ENCODE assay signal across 10 mouse cellular contexts in genomic region chr9:31253866-31254696, GRCm38 (mm10). TPM values are rescaled to one million over a fixed set of nuclear protein-coding genes. Genes with fewer than 3 reads are reported as not detected.
A peak's percentile ranks its signal among the peaks of the same experiment; 100 is the strongest.
DNase-seq lines count a peak whose midpoint lies in the region; ATAC-seq lines count a peak whose summit lies in the region.
"Had no signal": no experiment of that assay in that cellular context is flagged by ENCODE, and none has a peak within 500 bp of the region (broad histone marks: within the 10 kb centered on the region; RNA-seq: fewer than 3 reads in every experiment).

No protein-coding gene starts in this region.

- WGBS in kidney, embryonic 16.5 days, result 66% methylated on average over 11 of the region's 11 CpGs
- 64% methylated on average over 11 of the region's 11 CpGs for WGBS in heart, embryonic 11.5 days (ENCODE audit: insufficient replicate concordance)
- 47% methylated on average over 11 of the region's 11 CpGs for WGBS in lung, embryonic 15.5 days

- ATAC-seq in kidney, embryonic 16.5 days (ENCODE audit: low FRiP score, low TSS enrichment), result no peak
- peak; percentile 50; the same call in 1 of the 2 replicates for ATAC-seq in heart, embryonic 11.5 days (replicated peaks; ENCODE audit: insufficient number of reproducible peaks, low FRiP score, low TSS enrichment)
- peak; percentile 40; the same call in 1 of the 2 replicates for ATAC-seq in lung, embryonic 15.5 days (ENCODE audit: borderline replicate concordance, extremely low read depth, low FRiP score, low TSS enrichment)
- no peak for ATAC-seq in monocyte, adult 5-6 weeks (replicated peaks; ENCODE audit: insufficient number of reproducible peaks, low FRiP score, low TSS enrichment, poor library complexity, severe bottlenecking)

- DNase-seq in kidney, adult 11 months, result no peak
- DNase-seq in MEL-GATA-1-ER (ENCODE audit: extremely low read depth, low read depth), result peak; percentile 29
- no peak for DNase-seq in layer of hippocampus, postnatal 10 days (ENCODE audit: low spot score in 2 of 2)
- DNase-seq in layer of hippocampus, adult 9-11 months, result no peak
- DNase-seq: right cerebral cortex, adult 18-20 months had no signal

- H3K4me1 ChIP-seq in kidney, embryonic 16.5 days (ENCODE audit: insufficient read depth, low read length), result 0 out of 2 replicates have a peak, but pooled peaks cover 8% of the 10 kb centered on the region
- H3K4me1 ChIP-seq in heart, embryonic 11.5 days (ENCODE audit: control insufficient read depth, insufficient read depth, low read length), result peaks cover 5% of the 10 kb centered on the region; the same call in 1 of the 2 replicates
- peaks cover 13% of the 10 kb centered on the region for H3K4me1 ChIP-seq in lung, embryonic 15.5 days
- H3K4me1 ChIP-seq: limb, embryonic 13.5 days had no signal

- no peak overlapping the region for H3K9ac ChIP-seq in kidney, embryonic 16.5 days (replicated peaks; ENCODE audit: low read length)
- 0 out of 2 replicates have a peak overlapping the region, but pooled peaks have one; percentile 34 for H3K9ac ChIP-seq in heart, embryonic 11.5 days (ENCODE audit: low read depth, low read length)
- no peak overlapping the region for H3K9ac ChIP-seq in lung, embryonic 15.5 days
- H3K9ac ChIP-seq: limb, embryonic 13.5 days had no signal

- no peaks in the 10 kb centered on the region for H3K9me3 ChIP-seq in kidney, embryonic 16.5 days (ENCODE audit: low read length)
- H3K9me3 ChIP-seq in heart, embryonic 11.5 days (replicated peaks; ENCODE audit: control insufficient read depth, low read length), result no peaks in the 10 kb centered on the region
- no peaks in the 10 kb centered on the region for H3K9me3 ChIP-seq in lung, embryonic 15.5 days
- H3K9me3 ChIP-seq: limb, embryonic 13.5 days had no signal

- peak overlapping the region; percentile 37 for H3K27ac ChIP-seq in kidney, embryonic 16.5 days (ENCODE audit: low read length)
- peak overlapping the region; percentile 85 for H3K27ac ChIP-seq in heart, embryonic 11.5 days (ENCODE audit: low read depth, low read length)
- peak overlapping the region; percentile 65 for H3K27ac ChIP-seq in lung, embryonic 15.5 days
- H3K27ac ChIP-seq: limb, embryonic 13.5 days had no signal

- H3K4me3 ChIP-seq in kidney, embryonic 16.5 days (ENCODE audit: low read length), result no peak overlapping the region
- peak overlapping the region; percentile 23; the same call in 1 of the 2 replicates for H3K4me3 ChIP-seq in heart, embryonic 11.5 days (ENCODE audit: low read depth, low read length)
- H3K4me3 ChIP-seq in lung, embryonic 15.5 days, result no peak overlapping the region
- H3K4me3 ChIP-seq: limb, embryonic 13.5 days had no signal

- peak overlapping the region; percentile 33; the same call in 1 of the 2 replicates for H3K4me2 ChIP-seq in kidney, embryonic 16.5 days (replicated peaks; ENCODE audit: low read depth, low read length)
- peak overlapping the region; percentile 56 for H3K4me2 ChIP-seq in heart, embryonic 11.5 days
- H3K4me2 ChIP-seq in lung, embryonic 15.5 days, result peak overlapping the region; percentile 47
- H3K4me2 ChIP-seq: limb, embryonic 13.5 days had no signal

- no peaks in the 10 kb centered on the region for H3K36me3 ChIP-seq in kidney, embryonic 16.5 days (ENCODE audit: insufficient read depth, low read length)
- no peaks in the 10 kb centered on the region for H3K36me3 ChIP-seq in heart, embryonic 11.5 days (ENCODE audit: control insufficient read depth, insufficient read depth, low read length)
- H3K36me3 ChIP-seq in lung, embryonic 15.5 days, result no peaks in the 10 kb centered on the region
- H3K36me3 ChIP-seq: limb, embryonic 13.5 days had no signal

- H3K27me3 ChIP-seq in kidney, embryonic 16.5 days (ENCODE audit: insufficient read depth, low read length), result no peaks in the 10 kb centered on the region
- no peaks in the 10 kb centered on the region for H3K27me3 ChIP-seq in heart, embryonic 11.5 days (ENCODE audit: control insufficient read depth, insufficient read depth, low read length)
- H3K27me3 ChIP-seq in lung, embryonic 15.5 days, result no peaks in the 10 kb centered on the region
- H3K27me3 ChIP-seq: limb, embryonic 13.5 days had no signal

RNA-seq across cellular contexts. Expression of gene Prdm10, which starts 26.3 kb away (rescaled TPM):
- 5.4 and 5.8 TPM in 2 replicates for polyA plus RNA-seq in kidney, embryonic 16.5 days (2015; fragmentation: Nextera tagmentation; extraction: Ambion mirVana)
- polyA plus RNA-seq in heart, embryonic 11.5 days (2014; fragmentation: Nextera tagmentation; extraction: Ambion mirVana), result 4.7 and 5.5 TPM in 2 replicates
- polyA plus RNA-seq in lung, embryonic 15.5 days (2015; fragmentation: Nextera tagmentation; extraction: Ambion mirVana), result 3.9 and 4.6 TPM in 2 replicates
- total RNA-seq in monocyte, adult 5-6 weeks (2017), result 7.1 to 16.9 TPM (median 9.6 TPM) in 3 replicates
- 10 to 100 TPM; 15.5 to 18.8 TPM for total RNA-seq in layer of hippocampus, postnatal 10 days (2021)

RNA-seq across cellular contexts. Expression of gene Aplp2, which starts 42.5 kb away (rescaled TPM):
- 405 and 416 TPM in 2 replicates for polyA plus RNA-seq in kidney, embryonic 16.5 days (2015; fragmentation: Nextera tagmentation; extraction: Ambion mirVana)
- polyA plus RNA-seq in heart, embryonic 11.5 days (2014; fragmentation: Nextera tagmentation; extraction: Ambion mirVana), result 271 and 345 TPM in 2 replicates
- 446 and 476 TPM in 2 replicates for polyA plus RNA-seq in lung, embryonic 15.5 days (2015; fragmentation: Nextera tagmentation; extraction: Ambion mirVana)
- total RNA-seq in monocyte, adult 5-6 weeks (2017), result 117 to 176 TPM (median 135 TPM) in 3 replicates
- total RNA-seq in layer of hippocampus, postnatal 10 days (2021), result 100 to 1,000 TPM; 420 to 448 TPM

Comparison
In these comparisons a context has a peak if more than half of its experiments do, and no peak if none do; other contexts are left out.
1. ATAC-seq: peak in heart, embryonic 11.5 days (single experiment) and lung, embryonic 15.5 days (single experiment); none in kidney, embryonic 16.5 days (single experiment) and monocyte, adult 5-6 weeks (single experiment).
2. Peak in every context shown above with its lines, with median percentiles within 50 percentile points of each other: H3K27ac ChIP-seq and H3K4me2 ChIP-seq.